Mouse (Mus musculus) midbrain, embryonic 16.5 days (tissue): ENCODE measurements around the gene Aqp11. TPM values are rescaled to one million over a fixed set of nuclear protein-coding genes. Genes with fewer than 3 reads are reported as not detected.
A peak's percentile ranks its signal among the peaks of the same experiment; 100 is the strongest.

ENCODE experiments used
- ATAC-seq: fragments of 200-750 bp; cut with Nextera tagmentation; 2 replicates; pipeline ENCODE4 v1.8.0; 2017; ENCODE audit warnings: moderate TSS enrichment
- H3K27ac ChIP-seq: fragments of 300-500 bp; sonication (generic); 2 replicates; pipeline ENCODE4 v1.5.1; 2014; ENCODE audit warnings: mild to moderate bottlenecking, low read length, mixed read lengths
- H3K27me3 ChIP-seq: fragments of 300-500 bp; sonication (generic); 2 replicates; pipeline ENCODE4 v1.6.1; 2014; ENCODE audit warnings: low read depth, low read length, mixed read lengths; ENCODE audit not compliant: control insufficient read depth, insufficient read depth
- H3K36me3 ChIP-seq: fragments of 300-500 bp; sonication (generic); 2 replicates; pipeline ENCODE4 v1.6.1; 2014; ENCODE audit warnings: mild to moderate bottlenecking, low read length, moderate library complexity, mixed read lengths; ENCODE audit not compliant: control insufficient read depth, insufficient read depth
- H3K4me1 ChIP-seq: fragments of 300-500 bp; sonication (generic); 2 replicates; pipeline ENCODE4 v1.6.1; 2014; ENCODE audit warnings: mild to moderate bottlenecking, low read length, mixed read lengths; ENCODE audit not compliant: control insufficient read depth, insufficient read depth
- H3K4me2 ChIP-seq: fragments of 300-500 bp; sonication (generic); 2 replicates; pipeline ENCODE4 v1.6.1; 2014; ENCODE audit warnings: mild to moderate bottlenecking, low read length, mixed read lengths
- H3K4me3 ChIP-seq: fragments of 300-500 bp; sonication (generic); 2 replicates; pipeline ENCODE4 v1.5.1; 2014; ENCODE audit warnings: low read depth, mild to moderate bottlenecking, low read length, moderate library complexity, mixed read lengths
- H3K9ac ChIP-seq: fragments of 300-500 bp; sonication (generic); 2 replicates; pipeline ENCODE4 v1.6.1; 2014; ENCODE audit warnings: low read depth, low read length, mixed read lengths
- H3K9me3 ChIP-seq: fragments of 300-500 bp; sonication (generic); replicated peaks from 2 replicates; pipeline ENCODE4 v1.6.1; 2014; ENCODE audit warnings: mild to moderate bottlenecking, low read length, mixed read lengths; ENCODE audit not compliant: control insufficient read depth, poor library complexity, severe bottlenecking
- WGBS: fragments of 180-500 bp; shearing (Covaris S2); extraction: QIAGEN DNeasy Blood & Tissue Kit; methylation state at CpG from one replicate; pipeline ENCODE4 v1.1.7; 2014; 5-methylcytosine and 5-hydroxymethylcytosine counted together
- polyA plus RNA-seq: library from polyadenylated mRNA; unstranded; fragments of >200 nt; fragmentation: Nextera tagmentation; extraction: Ambion mirVana; gene quantifications from 2 replicates; pipeline ENCODE4 v1.2.1, GENCODE M21; 2015

Aqp11 gene
- 15.2 and 18.5 TPM in 2 replicates for polyA plus RNA-seq

DNA sequence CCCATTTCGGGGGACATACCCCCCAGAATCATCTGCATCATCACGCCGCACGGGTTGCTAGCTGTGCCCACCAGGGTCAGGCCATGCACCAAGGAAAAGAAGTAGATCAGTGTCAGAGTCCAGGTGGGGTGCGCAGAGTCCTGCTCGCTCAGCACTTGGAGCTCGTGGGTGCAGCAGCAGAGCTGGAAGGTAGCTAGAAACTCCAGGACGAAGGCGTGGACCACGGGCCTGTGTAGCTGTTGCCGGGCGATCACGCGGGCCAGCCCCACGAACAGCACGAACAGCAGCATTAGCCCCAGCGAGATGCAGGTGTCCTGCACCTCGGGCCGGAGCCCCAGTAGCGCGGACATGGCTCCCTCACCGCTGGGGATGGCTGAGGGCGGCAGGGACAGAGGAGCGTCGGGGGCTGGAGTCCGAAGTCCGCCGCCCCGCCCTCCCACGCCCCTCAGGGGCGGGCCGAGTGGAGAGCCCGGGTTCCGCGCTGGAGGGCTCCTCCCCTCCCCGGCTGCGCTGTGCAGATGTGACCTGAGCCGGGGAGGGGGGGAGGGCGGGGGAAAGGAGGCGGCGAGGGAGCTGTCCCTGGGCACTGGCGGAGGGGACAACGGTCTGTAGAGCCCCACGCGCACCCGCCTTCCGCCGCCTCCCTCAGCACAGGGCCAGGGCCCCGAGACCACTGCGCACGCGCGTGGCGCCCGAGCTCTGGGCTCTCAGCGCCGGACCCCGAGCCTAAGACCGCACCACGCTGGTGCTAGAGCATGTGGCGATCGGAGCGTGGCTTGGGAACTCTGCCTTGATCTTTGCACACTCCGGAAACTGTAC is at the start of gene Aqp11:
Gene Aqp11, minus strand, starts transcription at position 652 of the 819 bp plus-strand sequence.
- no peaks in the 10 kb centered on the region for H3K36me3 ChIP-seq
- ATAC-seq = peak; percentile 95
- peaks cover 14% of the 10 kb centered on the region for H3K4me1 ChIP-seq
- peak within 1 kb of the TSS; percentile 82 for H3K9ac ChIP-seq
- peak within 1 kb of the TSS; percentile 80 for H3K4me3 ChIP-seq
- H3K4me2 ChIP-seq = peak within 1 kb of the TSS; percentile 93
- 1% methylated on average over 55 of the region's 64 CpGs for WGBS
- H3K9me3 ChIP-seq = no peaks in the 10 kb centered on the region
- H3K27me3 ChIP-seq = no peaks in the 10 kb centered on the region; the same call in 1 of the 2 replicates
- H3K27ac ChIP-seq = peak within 1 kb of the TSS; percentile 15; the same call in 1 of the 2 replicates

DNA sequence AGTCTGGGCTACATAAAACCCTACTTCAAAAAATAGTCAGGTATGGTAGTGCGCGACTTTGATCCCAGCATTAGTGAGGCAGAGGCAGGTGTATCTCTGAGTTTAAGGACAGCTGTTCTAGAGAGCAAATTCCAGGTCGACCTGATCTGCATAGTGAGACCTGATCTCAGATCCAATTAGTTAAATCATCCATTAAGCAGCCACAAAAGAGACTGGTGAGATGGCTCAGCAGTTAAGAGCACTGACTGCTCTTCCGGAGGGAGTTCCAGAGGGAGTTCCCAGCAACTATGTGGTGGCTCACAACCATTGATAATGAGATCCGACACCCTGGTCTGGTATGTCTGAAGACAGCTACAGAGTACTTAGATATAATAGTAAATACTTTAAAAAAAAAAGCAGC is 45.4 kb upstream of the Aqp11 start:
- no peak overlapping the region for H3K4me2 ChIP-seq
- H3K4me1 ChIP-seq = peaks cover 2% of the 10 kb centered on the region; the same call in 1 of the 2 replicates
- no peaks in the 10 kb centered on the region for H3K9me3 ChIP-seq
- no peak overlapping the region for H3K9ac ChIP-seq
- H3K4me3 ChIP-seq = no peak overlapping the region
- no peaks in the 10 kb centered on the region; the same call in 1 of the 2 replicates for H3K27me3 ChIP-seq
- 60% methylated on average over 5 of the region's 5 CpGs for WGBS
- no peak for ATAC-seq
- H3K27ac ChIP-seq = no peak overlapping the region
- H3K36me3 ChIP-seq = no peaks in the 10 kb centered on the region

DNA sequence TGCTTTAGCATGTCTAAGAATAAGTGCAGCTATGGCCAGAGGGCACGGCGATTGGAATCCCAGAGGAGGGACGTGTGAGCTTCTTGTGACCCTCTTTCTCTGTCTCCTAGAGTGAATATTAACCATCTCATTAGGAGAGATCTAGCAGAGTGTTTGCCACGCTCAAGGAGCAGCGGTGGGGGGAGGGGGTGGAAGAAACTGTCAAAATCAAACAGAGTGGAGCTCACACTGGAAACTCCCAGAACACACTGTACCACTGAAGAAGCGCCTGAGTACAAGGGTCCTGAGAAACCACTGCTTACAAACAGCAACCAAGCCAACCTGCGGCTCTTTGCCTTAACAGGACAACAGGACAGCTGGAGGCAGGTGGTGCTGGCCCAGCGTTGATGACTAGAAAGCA is 43.4 kb upstream of the Aqp11 start:
- Histone ChIP-seq H3K27me3 (no peaks in the 10 kb centered on the region; the same call in 1 of the 2 replicates), H3K4me2 (no peak overlapping the region), H3K36me3 (no peaks in the 10 kb centered on the region), H3K9ac (no peak overlapping the region), H3K9me3 (no peaks in the 10 kb centered on the region), H3K4me3 (no peak overlapping the region), H3K4me1 (no peaks in the 10 kb centered on the region), H3K27ac (no peak overlapping the region)
- ATAC-seq = no peak
- 62% methylated on average over 8 of the region's 8 CpGs for WGBS

DNA sequence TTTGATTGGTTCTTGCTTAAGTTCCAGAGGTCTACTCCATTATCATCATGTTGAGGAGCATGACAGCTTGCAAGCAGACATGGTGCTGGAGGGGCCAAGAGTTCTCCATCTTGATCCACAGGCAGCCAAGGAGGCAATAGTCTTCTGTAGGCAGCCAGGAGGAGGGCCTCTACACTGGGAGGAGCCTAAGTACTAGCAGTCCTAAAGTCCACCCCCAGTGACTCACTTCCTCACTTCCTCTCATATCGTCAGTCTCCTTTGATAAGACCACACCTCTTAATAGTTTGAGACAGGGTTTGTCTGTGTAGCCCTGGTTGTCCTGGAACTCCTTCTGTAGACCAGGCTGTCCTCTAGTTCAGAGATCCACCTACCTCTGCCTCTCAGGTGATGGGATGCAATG is 42.7 kb upstream of the Aqp11 start:
- Histone ChIP-seq H3K4me3 (no peak overlapping the region), H3K27me3 (no peaks in the 10 kb centered on the region; the same call in 1 of the 2 replicates), H3K4me2 (no peak overlapping the region), H3K4me1 (no peaks in the 10 kb centered on the region), H3K9ac (no peak overlapping the region), H3K9me3 (no peaks in the 10 kb centered on the region), H3K27ac (no peak overlapping the region), H3K36me3 (no peaks in the 10 kb centered on the region)
- WGBS = 82% methylated on average over 1 of the region's 1 CpGs
- no peak for ATAC-seq

DNA sequence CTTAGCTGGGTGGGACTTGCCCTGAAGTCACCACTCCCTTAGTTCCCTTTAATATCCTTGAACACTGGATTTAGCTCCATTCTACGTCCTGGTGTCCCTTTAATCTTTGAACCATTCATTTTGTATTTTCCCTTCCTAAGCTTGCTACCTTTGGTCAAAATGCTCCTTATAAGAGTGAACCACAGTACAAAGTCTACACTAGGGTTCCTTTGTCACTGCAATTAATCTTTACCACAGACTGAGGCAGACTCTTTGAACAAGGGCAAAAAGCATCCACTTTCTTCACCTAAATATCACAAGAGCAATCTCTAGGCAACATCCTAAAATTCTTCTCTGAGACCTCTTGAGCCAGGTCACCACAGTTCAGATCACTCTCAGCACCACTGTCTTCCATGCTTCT is 42.1 kb upstream of the Aqp11 start:
- no peak overlapping the region for H3K27ac ChIP-seq
- no peak overlapping the region for H3K4me3 ChIP-seq
- H3K27me3 ChIP-seq = no peaks in the 10 kb centered on the region
- H3K9ac ChIP-seq = no peak overlapping the region
- H3K4me1 ChIP-seq = no peaks in the 10 kb centered on the region
- H3K9me3 ChIP-seq = no peaks in the 10 kb centered on the region
- no peaks in the 10 kb centered on the region for H3K36me3 ChIP-seq
- no peak overlapping the region for H3K4me2 ChIP-seq
- ATAC-seq = no peak
- 74% methylated on average over 1 of the region's 1 CpGs for WGBS

DNA sequence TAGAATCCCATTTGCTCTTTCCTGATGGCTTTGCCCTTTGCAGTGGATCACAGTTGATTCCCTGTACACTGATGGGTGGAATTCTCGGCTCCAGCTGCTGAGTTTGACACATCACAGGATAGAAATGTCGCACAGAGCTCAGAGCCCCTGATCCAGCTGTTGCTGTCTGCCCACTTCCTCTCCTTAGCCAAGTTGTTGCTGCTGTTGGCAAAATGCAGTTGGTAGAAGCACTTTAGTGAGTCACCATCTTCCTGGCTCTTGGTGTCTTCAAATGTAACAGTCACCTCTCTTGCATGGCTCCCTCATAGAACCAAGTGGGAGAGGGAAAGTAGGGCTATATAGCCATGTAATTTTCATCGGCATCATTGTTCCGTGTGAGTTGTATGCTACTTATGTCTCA is 39.1 kb upstream of the Aqp11 start:
- no peak for ATAC-seq
- H3K36me3 ChIP-seq = no peaks in the 10 kb centered on the region
- no peak overlapping the region for H3K9ac ChIP-seq
- no peak overlapping the region for H3K4me2 ChIP-seq
- H3K27me3 ChIP-seq = no peaks in the 10 kb centered on the region
- no peak overlapping the region for H3K4me3 ChIP-seq
- no peak overlapping the region for H3K27ac ChIP-seq
- no peaks in the 10 kb centered on the region for H3K4me1 ChIP-seq
- no peaks in the 10 kb centered on the region for H3K9me3 ChIP-seq
- 93% methylated on average over 4 of the region's 4 CpGs for WGBS

DNA sequence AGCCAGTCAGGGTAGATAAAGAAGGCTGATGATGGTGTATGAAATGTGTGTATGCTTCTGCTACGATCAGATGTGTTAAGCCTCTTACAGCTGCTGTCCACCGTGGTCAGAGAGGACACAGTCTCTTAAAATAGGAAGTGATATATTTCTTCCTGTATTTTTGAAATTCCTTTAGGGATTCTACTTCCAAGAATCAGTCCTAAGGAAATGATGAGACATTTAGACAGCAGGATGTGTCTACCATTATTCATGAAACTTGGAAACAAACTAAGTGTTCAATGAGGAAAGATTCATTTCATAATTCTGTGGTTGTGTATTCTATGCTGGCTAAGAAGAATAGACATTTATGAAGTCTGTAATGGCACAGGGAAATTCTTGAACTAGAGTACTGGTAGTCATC is 37.8 kb upstream of the Aqp11 start:
- Histone ChIP-seq H3K4me2 (no peak overlapping the region), H3K4me1 (no peaks in the 10 kb centered on the region), H3K9me3 (no peaks in the 10 kb centered on the region), H3K4me3 (no peak overlapping the region), H3K27me3 (no peaks in the 10 kb centered on the region), H3K36me3 (no peaks in the 10 kb centered on the region), H3K27ac (no peak overlapping the region), H3K9ac (no peak overlapping the region)
- 67% methylated on average over 2 of the region's 2 CpGs for WGBS
- no peak for ATAC-seq

DNA sequence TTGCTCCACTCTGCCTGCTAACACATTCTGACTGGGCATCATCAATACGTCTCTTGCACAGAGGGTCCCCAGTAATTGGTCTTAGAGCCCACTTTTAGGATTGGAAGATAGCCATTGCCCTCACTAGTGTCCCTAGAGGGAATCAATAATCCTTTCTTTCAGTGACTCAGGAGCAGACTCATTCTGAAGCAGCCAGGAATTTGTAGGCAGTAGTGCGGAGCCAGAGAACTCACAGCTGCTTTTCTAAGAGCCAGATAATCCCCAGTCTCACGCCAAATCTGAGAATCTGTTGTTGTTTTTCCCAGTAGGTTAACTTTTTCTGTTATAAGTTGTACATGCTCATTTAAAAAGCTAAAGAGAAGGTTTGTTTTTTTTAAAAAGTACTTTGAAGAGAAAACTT is 37.3 kb upstream of the Aqp11 start:
- Histone ChIP-seq H3K27me3 (no peaks in the 10 kb centered on the region), H3K9me3 (no peaks in the 10 kb centered on the region), H3K36me3 (no peaks in the 10 kb centered on the region), H3K4me2 (no peak overlapping the region), H3K27ac (no peak overlapping the region), H3K9ac (no peak overlapping the region), H3K4me3 (no peak overlapping the region), H3K4me1 (no peaks in the 10 kb centered on the region)
- no peak for ATAC-seq
- 7% methylated on average over 3 of the region's 3 CpGs for WGBS

DNA sequence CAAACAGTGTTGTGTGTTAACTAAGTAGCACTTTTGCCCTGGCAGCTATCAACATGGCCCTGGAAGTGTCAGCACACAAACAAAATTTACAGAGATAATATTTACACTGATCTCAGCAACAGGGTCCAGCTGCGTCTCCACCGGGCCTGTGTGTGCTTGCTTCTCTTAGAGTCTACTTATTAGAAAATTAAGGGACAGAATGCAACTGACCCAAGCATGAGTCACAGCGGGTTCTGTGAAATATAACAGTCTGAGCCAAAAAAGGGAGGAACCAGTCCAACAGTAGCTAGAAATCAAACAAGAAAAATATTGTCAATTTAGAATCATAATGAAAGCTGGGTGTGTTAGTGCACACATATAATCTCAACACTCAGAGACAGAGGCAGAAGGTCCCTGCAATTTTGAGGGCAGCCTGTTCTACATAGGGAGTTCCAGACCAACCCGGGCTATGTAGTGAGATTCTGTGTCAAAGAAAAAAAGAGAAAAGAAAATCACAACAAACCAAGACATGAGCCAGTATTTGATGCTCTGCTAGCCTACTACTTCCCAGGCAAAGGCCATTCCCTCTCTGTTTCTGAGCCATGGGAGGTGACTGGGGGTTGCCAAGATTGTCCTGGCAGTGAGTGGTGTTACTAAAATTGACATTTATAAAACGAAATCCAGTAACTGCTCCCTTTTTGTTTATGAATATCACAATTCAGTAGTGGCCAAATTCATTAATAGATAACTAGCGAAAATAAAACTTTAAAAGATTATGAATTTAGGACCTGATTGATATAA is 32.9 kb upstream of the Aqp11 start:
- Histone ChIP-seq H3K4me1 (no peaks in the 10 kb centered on the region), H3K4me2 (no peak overlapping the region), H3K4me3 (no peak overlapping the region), H3K9me3 (no peaks in the 10 kb centered on the region), H3K27me3 (no peaks in the 10 kb centered on the region), H3K9ac (no peak overlapping the region), H3K36me3 (no peaks in the 10 kb centered on the region), H3K27ac (no peak overlapping the region)
- ATAC-seq = no peak
- 85% methylated on average over 6 of the region's 6 CpGs for WGBS
